Mouse (Mus musculus) cortical plate, adult 2 months (tissue): ENCODE results near the gene Cd37.

Experiments used
- CTCF ChIP-seq: fragments of 200-500 bp; IDR thresholded peaks from 2 replicates; pipeline ENCODE4 v1.5.1; 2011; ENCODE audit warnings: mild to moderate bottlenecking, control low read depth, low read length; ENCODE audit not compliant: insufficient read depth; ENCODE audit errors: extremely low read depth
- POLR2A ChIP-seq: fragments of 200-500 bp; IDR thresholded peaks from 2 replicates; pipeline ENCODE4 v1.6.1; 2011; ENCODE audit warnings: mild to moderate bottlenecking, low read length, control low read depth; ENCODE audit not compliant: insufficient read depth; ENCODE audit errors: extremely low read depth

DNA sequence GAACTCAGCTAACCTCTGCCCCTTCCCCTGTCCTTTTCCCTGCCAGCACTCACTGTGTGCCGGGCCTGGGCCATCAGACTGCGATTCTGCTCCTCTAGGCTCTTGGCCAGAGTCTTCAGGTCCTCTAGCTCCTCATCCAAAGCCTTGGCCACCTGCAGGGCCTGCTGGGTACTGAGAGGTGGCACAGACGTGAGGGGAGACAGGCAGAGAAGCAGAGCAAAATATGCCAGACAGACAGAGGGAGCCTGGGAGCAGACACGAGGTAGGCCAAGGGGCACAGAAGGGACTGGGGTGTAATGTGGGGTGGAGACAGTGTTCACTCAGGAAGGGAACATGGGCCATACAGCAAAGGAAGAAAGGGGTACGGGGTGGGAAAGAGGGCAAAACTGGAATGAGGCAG lies 45.5 kb downstream of the Cd37 start:
- TF ChIP-seq POLR2A (no peak), CTCF (no peak)
